Mouse (Mus musculus): ENCODE measurements around the gene Usp48.

Usp48 gene

DNA sequence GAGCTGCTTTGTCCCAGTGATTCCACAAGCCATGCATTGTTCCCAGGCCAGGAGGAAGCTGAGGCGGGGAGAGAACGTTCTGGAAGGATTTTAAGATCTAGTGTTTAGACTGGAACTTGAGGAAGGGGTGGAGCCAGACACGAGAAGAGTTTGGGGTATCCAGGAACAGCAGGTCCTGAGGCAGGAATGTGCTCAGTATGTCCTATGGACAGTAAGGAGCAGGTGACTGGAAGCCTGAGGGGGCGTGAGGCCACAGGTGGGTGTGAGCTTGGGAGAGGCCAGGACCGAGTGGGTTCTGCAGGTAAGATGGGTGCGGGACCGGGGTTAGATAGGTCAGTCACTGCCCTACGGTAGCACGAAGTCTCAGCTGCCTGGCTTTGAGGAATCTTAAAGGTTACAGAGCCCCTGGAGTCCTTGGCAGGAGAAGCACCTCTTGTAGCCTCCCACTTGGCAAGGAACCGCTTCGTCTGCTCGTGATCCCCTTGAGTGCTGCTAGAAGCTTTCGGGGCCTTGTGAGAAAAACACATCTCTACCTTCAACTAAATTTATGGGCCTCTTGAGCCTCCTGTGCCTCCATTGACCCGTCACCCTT, 93.8 kb downstream of the Usp48 start:
- no peak for DNase-seq (ENCODE audit: low spot score)

DNA sequence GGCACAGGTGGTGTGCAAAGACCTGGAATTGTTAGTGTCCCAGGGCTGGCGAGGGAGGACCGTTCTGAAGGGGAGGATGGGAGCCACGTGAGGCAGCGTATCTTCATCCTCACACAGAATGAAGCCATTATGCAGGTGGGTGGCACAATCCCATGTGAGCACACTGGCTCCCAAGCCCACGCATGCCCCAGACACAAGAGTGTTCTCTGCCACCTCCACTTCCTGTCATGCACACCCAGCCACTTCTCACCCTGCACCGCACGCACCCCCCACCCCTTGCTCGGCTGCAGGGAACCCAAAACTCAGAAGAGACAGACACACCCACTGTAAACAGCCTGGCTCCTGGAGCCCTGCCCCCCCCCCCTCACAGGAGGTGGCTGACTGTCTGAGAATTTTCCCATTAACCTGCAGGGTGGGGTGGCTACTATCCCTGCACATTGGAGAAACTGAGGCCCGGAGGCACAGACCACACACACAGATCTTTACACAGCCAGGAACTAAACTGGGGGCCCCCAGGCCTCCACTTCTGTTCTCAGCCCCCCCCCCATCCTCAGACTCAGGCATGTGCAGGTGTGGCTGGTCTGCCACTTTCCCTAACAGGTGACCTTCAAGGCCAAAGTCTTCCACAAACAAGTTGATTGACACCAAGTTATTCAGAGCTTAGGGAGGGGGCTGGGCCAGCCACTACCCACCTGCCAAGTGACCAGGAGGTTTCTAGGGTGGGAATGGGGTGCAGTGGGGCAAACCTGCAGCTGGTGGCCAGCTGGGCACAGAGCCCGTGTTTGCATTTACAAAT, 98.8 kb downstream of the Usp48 start:
- DNase-seq (ENCODE audit: low spot score) = no peak

DNA sequence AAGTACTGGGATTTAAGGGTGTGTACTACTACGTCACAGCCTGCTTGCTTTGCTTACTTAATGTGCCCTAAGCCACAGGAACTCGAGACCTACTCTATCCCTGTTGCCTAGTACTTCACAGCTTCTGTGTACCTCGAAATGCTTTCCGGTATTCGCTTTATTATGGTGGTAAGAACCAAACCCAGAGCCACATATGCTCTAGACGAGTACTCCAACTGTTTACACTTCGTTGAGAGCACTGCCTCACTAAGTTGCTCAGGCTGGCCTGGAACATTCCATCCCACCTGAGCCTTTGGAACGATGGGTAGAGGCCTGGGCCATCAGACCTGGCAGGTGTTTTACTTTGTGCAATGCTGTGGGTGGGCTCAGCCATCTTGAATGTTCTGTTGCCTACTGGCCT, 101.7 kb downstream of the Usp48 start:
- no peak for DNase-seq (ENCODE audit: low spot score)

DNA sequence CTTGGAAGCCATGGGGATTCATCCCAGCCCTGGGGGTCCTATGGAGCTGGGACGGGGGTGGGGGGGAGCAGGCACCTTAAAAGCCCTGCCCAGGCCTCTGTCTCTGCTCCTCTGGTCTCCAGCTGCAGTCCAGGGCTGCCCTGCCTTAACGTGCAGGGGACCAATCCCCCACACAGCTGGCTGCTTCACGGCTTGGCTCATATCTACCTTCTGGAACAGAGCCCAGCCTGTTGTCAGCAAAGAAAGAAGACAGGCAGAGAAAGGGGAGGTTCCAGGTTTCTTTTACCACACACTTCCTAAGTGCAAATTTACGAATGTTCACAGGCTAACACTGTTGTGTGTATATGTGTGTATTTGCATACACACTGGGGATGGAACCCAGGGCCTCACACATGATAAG, 102.3 kb downstream of the Usp48 start:
- peak; percentile 65 for DNase-seq (ENCODE audit: low spot score)

DNA sequence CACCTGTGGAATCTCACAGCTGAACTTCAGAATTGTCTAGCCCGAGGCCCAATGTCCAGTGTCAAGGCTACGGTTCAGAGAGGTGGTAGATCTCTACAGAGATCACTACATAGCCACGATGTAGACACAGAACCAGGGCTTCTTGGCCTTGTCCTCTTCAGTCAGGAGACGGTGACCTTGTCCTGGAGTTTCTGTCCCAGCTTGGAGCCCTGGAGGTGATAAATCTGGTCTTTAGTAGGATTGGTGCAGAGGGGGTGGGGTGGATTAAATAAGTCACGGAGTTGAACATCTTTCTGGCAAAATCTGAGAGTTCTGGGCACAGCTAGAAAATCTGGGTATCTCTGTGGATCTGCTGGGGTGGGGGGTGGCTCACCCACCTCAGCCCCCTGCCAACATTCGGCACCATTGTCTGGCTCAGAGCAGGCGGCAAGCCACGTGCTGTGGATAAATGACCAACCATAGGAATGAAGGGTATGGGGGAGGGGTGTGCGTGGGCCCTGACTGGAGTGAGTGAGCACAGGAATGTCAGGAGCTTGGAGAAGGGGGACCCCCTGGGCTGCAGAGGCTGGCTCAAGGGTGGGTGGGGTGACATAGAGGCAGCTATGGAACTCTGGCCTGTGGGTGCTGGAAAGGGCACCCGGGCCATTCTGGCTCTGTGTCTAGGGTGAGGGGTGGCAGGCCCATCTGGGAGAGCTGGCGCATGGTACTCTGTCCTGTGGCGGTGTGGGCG, 103.8 kb downstream of the Usp48 start:
- no peak for DNase-seq (ENCODE audit: low spot score)

DNA sequence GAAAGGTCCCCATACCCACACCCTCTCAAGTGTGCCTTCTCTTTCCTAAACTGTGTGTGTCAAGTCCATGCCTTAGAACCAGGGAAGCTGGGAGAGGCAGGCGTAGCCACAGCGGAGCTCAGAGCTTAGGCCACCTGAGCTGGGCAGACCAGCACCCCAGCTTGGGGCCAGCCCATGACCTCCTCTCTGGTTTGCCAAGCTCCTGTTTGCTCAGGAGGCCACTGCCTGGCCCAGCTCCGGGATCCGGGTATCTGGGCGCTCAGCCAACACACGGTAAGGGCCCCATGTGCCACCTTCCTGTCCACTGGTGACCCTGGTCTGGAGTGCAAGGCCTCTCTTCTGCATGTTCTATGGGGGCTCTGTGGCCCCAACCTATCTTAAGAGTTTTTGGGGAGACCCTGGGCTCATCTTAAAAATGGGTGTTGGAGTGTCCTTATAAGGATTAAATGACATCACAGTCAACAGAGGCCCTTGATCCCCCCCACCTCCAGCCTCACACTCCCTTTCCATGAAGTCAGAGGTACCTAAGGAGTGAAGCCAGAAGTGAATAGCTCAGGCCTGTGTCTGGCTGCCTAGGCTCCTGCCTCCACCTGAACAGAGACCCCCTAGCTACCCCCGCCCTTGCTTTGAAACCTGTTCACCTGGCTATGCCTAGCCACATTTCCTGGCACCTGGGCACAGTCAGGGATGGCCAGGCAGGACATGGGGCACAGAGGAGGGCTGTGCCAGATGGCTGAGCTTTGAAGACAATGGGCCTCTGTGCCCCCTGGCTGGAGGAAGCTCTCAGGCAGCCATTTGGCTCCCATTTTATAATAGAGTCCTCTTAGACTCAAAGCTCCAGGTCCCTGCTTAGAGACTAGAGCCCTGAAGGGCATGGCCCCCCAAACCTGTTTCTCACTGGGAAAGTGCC, 104.8 kb downstream of the Usp48 start:
- peak; percentile 35 for DNase-seq (ENCODE audit: low spot score)

DNA sequence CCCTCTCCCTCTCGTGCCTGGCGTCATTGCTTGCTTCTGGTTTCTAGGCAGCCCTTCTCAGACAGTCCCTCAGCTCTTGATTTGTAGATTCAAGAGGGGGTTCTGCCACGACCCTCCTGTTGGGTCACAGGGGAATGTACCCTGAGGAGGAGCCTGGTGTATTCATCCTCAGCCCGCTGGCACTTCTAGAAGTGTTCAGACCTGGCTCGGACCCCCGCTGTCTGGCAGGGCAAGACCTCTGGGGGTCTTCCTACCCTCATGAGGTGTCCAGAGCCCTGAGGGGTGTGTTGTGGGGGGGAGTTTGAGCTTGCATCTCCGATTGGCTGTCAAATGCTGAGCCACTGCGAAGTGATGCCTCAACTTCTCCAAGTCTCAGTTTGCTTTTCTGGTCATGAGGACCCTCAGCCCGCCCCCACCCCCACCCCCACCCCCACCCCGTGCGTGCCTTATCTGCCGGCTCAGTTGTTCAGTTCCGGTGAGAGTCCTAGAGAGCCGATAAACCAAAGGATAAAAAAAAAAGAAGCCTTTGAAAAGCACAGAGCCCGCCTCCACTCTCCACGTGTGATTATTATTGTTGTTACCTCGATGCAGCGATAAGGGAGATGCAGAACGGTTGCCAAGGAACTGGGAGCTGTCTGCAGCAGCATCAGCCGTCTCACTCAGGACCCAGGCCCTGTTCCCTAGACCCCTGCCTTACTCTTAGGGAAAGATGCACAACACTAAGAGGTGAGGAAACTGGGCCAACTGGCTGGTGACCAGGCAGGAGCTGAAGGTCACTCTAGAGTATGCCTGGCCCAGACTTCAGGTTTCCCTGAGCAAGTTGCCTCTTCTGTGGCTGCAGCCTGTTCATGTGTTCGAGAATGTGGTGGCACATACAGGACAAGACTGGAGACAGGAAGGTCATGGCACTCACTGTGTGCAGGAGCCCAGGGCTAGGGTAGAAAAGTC, 106.0 kb downstream of the Usp48 start:
- DNase-seq (ENCODE audit: low spot score) = peak; percentile 37

DNA sequence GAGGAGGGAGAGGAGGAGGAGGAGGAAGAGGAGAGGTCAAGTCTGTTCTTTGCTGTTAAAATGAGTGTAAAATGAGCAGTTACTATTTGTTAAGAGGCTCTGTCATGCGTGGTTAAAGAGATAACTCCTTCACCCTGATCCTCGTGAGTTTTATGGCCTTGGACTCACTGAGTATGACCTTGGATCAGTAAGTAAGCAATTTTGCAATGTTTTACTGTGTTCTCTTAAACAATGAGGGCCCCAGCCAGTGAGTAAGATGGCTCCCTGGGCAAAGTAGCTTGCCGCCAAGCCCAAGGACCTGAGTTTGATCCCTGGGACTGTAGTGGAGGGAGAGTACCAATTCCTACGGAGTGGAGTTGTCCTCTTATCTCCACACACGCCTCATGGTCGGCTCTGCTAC, 107.4 kb downstream of the Usp48 start:
- no peak for DNase-seq (ENCODE audit: low spot score)

DNA sequence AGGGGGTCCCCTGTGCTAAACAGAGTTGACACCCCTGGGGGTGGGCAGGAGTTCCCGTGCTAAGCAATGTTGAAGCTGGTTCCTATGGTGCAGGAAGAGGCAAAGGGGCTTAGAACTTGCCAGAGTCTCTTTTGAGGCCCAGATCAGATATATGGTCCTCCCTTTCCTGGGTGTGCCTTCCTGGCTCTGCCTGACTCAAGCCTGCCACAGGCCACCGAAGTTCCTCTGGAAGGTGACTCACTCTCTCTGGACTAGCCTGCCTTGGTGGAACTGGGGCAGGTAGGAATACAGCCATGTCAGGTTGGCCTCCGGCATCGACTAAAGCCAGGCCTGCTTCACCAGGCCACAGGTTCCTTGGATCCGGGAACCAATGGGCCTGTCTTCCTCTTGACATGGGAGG, 109.5 kb downstream of the Usp48 start:
- no peak for DNase-seq (ENCODE audit: low spot score)

DNA sequence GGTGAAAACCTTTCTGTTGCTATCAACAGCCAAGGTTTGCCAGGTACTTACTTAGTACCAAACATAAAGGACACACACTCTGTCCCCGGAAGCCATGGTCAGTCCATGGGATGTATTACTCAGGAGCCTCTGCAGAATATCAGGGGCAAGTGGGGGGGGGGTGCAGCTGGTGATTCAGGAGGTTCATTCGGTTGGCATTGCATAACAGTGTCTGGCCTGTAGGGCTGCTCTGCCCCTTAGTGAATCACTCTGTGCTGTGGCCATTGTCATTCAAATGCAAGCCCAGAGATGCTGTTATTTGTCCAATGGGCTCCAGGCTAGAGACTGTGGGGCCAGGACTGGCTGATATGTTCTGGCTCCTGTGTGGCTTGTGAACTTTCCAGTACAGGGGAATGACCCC, 111.0 kb downstream of the Usp48 start:
- no peak for DNase-seq (ENCODE audit: low spot score)

DNA sequence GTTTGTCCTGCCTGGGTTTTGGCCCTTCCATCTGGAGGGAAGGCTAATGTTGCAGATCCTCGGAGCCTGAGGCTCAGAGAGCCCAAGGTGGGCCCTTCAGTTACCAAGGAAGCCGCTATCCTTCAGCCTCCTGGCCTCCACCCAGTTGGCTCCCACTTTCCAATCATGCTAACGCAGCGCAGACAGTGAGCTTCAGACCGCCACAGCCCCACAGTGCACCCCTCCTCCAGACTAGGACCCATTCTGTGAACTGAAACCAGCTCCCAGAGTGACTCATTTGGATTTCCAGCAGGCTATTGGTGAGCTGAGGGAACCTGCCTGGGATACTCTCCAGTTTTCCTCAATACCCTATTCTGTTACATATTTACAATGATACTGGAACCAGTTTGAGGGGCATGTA, 111.8 kb downstream of the Usp48 start:
- no peak for DNase-seq (ENCODE audit: low spot score)

DNA sequence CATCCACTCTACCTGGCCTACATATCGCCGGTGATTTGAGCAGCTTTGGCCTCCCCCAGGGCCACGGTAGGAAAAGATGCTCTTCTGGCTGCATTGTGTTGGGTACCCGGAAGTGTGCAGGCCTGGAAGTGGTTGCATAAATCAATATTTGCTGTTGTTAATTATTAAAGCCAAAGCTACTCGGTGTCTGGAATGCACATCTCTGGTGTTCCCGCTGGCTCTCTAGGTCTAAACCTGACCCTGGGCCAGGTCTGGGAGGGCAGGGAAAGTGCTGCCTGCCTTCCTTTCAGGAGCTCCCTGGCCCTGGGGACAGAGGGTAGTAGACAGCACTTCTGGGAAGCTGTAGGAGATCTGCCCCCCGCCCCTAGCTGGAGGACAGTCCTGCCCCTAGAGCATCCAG, 113.0 kb downstream of the Usp48 start:
- DNase-seq (ENCODE audit: low spot score) = no peak

DNA sequence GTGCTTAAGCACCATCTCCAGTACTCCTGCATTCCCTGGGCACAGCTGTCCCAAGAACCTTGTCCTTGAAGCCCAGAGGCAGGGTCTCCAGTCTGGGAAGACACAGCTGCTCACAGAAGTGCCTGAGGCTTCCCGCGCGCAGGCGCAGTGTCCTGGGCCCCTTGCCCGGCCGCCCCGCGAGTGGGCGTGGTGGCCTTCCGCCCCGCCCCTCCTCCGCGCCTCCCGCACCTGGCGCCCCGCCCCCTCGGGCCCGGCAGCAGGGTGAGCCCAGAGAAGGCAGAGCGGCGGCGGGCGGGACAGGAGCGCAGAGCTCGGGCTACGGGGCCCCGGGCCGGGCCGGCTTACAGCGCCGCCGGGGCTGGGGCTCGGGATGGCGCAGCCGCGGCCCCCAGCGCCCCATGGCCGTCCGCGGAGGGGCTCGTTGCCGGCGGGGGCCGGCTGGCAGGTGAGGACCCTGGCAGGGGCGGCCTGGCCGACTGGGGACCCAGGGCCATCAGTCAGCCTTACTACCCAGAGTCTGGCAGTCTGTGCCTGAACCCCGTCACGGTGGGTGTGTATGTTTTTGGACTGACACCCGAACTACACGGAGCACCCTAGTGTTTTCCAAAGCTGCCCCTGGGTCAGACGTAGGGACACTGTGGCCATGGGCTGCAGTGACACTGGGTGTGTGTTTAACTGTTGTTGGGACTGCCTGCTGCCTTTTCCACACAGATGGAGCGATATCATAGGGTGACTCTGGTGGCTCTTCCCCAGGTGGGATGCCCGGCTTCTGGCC, 113.8 kb downstream of the Usp48 start:
- DNase-seq (ENCODE audit: low spot score) = peak; percentile 94

Measured in MN1 (cell line).